Mouse (Mus musculus) ES-E14 (cell line): ENCODE measurements around the gene Wdr62.

ENCODE experiments used
- HCFC1 ChIP-seq: IDR thresholded peaks from 2 replicates; pipeline ENCODE4 v1.6.1; 2012; ENCODE audit warnings: low read length, inconsistent platforms, borderline replicate concordance; ENCODE audit not compliant: insufficient read depth
- ZC3H11A ChIP-seq: IDR thresholded peaks from 2 replicates; pipeline ENCODE4 v1.6.1; 2012; ENCODE audit warnings: low read depth, mild to moderate bottlenecking, inconsistent platforms, low read length, borderline replicate concordance
- ZNF384 ChIP-seq: IDR thresholded peaks from 2 replicates; pipeline ENCODE4 v1.6.1; 2012; ENCODE audit warnings: low read depth, low read length, inconsistent platforms

DNA sequence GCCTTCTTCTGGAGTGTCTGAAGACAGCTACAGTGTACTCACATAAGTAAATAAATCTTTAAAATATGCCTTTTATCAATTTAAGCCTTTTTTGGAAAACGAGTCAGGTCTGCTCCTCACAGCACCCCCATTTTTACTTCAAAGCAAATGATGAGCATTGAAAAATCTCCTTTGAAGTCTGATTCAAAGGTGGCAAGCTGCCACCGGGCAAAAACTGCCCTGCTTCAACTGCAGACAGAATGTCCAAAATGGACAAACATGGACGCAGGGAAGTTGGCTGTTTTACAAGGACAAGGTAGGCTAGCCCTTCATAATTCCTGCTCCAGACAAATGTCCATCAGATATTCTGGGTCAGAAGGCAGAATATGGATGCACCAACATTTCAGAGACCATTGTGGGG, 58.8 kb downstream of the Wdr62 start:
- TF ChIP-seq ZNF384: no peak
- TF ChIP-seq HCFC1: no peak
- no peak for TF ChIP-seq ZC3H11A
